Mouse (Mus musculus): Measurements from ENCODE around the gene Psmd4.

DNA sequence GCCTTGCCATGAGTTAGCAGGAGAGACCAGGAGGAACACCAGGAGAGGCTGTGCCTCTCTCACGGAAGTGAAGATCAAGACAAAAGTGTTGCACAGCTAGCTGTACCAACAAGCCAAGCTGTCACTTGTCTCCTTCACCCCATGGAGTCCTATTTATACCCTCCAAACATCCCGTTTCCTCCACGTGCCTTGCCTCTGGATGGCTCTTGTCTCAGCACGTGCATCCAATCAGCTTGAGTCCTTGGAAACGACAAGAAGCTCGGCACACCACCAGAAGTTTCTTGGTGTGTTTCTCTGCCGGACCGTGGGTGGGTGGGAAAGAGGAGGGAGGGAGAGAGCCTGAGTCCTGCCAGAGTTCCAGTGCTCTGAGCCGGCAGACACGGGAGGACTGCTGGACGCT, 17.9 kb downstream of the Psmd4 start:
- TF ChIP-seq CTCF (IDR thresholded peaks at IDR 0.05; ENCODE audit: borderline replicate concordance, insufficient read depth, low read length), result no peak
- TF ChIP-seq POLR2A (IDR thresholded peaks at IDR 0.05; ENCODE audit: low read depth, low read length), result no peak
